In the genomic region with DNA sequence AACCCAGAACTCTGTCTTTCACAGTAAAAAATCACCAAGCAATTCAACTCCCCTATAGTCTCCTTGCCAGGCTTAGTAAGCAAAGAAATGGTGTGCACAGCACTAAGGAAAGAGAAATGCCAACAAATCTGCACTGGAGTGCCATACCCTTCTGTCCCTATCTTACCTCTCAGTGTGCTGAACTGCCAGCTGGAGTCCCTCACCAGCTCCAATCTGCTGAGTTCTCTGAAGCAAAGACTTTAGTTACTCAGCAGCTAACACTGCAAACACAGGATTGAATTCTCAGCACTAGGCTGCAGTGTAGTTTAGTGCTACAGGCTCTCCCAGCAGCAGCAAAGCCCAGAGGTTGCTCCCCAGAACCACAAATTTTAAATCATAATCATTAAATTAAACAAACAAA, we compare ENCODE assay signal across 15 mouse cellular contexts.
DNase-seq lines count a peak whose midpoint lies in the region; ATAC-seq lines count a peak whose summit lies in the region.
"Had no signal": no experiment of that assay in that cellular context is flagged by ENCODE, and none has a peak within 500 bp of the region (broad histone marks: within the 10 kb centered on the region; RNA-seq: fewer than 3 reads in every experiment).

No protein-coding gene starts in this region.

- H3K27me3 ChIP-seq in forebrain, embryonic 14.5 days (replicated peaks; ENCODE audit: control insufficient read depth, insufficient read depth, low read length), result no peaks in the 10 kb centered on the region
- no peaks in the 10 kb centered on the region for H3K27me3 ChIP-seq in forebrain, embryonic 11.5 days (ENCODE audit: control insufficient read depth, insufficient read depth, low read length)
- H3K27me3 ChIP-seq in heart, embryonic 12.5 days (replicated peaks), result no peaks in the 10 kb centered on the region

- no peak overlapping the region for H3K27ac ChIP-seq in forebrain, embryonic 14.5 days (ENCODE audit: low read depth, low read length)
- no peak overlapping the region for H3K27ac ChIP-seq in forebrain, embryonic 11.5 days (ENCODE audit: low read depth, low read length)
- H3K27ac ChIP-seq in heart, embryonic 12.5 days (ENCODE audit: poor library complexity, severe bottlenecking), result peak overlapping the region; percentile 31; the same call in 1 of the 2 replicates
- H3K27ac ChIP-seq: midbrain, embryonic 10.5 days had no signal

- DNase-seq in forebrain, embryonic 14.5 days (ENCODE audit: low spot score), result peak; percentile 54
- DNase-seq in forebrain, embryonic 11.5 days (ENCODE audit: low spot score), result no peak
- DNase-seq in heart, adult 8-10 months (ENCODE audit: low spot score), result no peak
- DNase-seq in layer of hippocampus, adult 9-11 months, result peak; percentile 37
- no peak for DNase-seq in layer of hippocampus, postnatal 25 days (ENCODE audit: extremely low spot score in 1 of 2, low spot score in 1 of 2)
- DNase-seq in telencephalon, adult 2 months (ENCODE audit: low read depth, low spot score), result peak; percentile 39
- DNase-seq: adrenal gland, postnatal 14 days; cerebellum, adult 9-11 months; kidney, adult 8-10 months; lung, adult 18-20 months; lung, postnatal 36 days; right cerebral cortex, adult 18-20 months had no signal

- ATAC-seq in forebrain, embryonic 14.5 days, result no peak
- no peak for ATAC-seq in forebrain, embryonic 11.5 days (replicated peaks; ENCODE audit: low FRiP score)
- no peak for ATAC-seq in heart, embryonic 12.5 days (ENCODE audit: insufficient number of reproducible peaks, low FRiP score)

- no peak overlapping the region for H3K4me2 ChIP-seq in forebrain, embryonic 14.5 days (ENCODE audit: low read length)
- H3K4me2 ChIP-seq in forebrain, embryonic 11.5 days (ENCODE audit: low read depth, low read length, severe bottlenecking), result no peak overlapping the region
- H3K4me2 ChIP-seq in heart, embryonic 12.5 days, result no peak overlapping the region

- no peak overlapping the region for H3K9ac ChIP-seq in forebrain, embryonic 14.5 days (ENCODE audit: low read length)
- no peak overlapping the region for H3K9ac ChIP-seq in forebrain, embryonic 11.5 days (ENCODE audit: low read length)
- H3K9ac ChIP-seq in heart, embryonic 12.5 days, result no peak overlapping the region

- no peak overlapping the region for H3K4me3 ChIP-seq in forebrain, embryonic 14.5 days (ENCODE audit: low read depth, low read length)
- H3K4me3 ChIP-seq in forebrain, embryonic 11.5 days (ENCODE audit: low read depth, low read length), result no peak overlapping the region
- no peak overlapping the region for H3K4me3 ChIP-seq in heart, embryonic 12.5 days
- H3K4me3 ChIP-seq: erythroblast, embryonic 14.5 days; midbrain, embryonic 10.5 days had no signal

- H3K4me1 ChIP-seq in forebrain, embryonic 14.5 days (ENCODE audit: control insufficient read depth, insufficient read depth, low read length), result peaks cover 5% of the 10 kb centered on the region; the same call in 1 of the 2 replicates
- H3K4me1 ChIP-seq in forebrain, embryonic 11.5 days (replicated peaks; ENCODE audit: control insufficient read depth, insufficient read depth, low read length), result no peaks in the 10 kb centered on the region
- peaks cover 43% of the 10 kb centered on the region for H3K4me1 ChIP-seq in heart, embryonic 12.5 days (replicated peaks)

- H3K9me3 ChIP-seq in forebrain, embryonic 14.5 days (replicated peaks; ENCODE audit: control insufficient read depth, low read length), result no peaks in the 10 kb centered on the region
- no peaks in the 10 kb centered on the region for H3K9me3 ChIP-seq in forebrain, embryonic 11.5 days (ENCODE audit: control insufficient read depth, low read length)
- no peaks in the 10 kb centered on the region for H3K9me3 ChIP-seq in heart, embryonic 12.5 days (replicated peaks)
- H3K9me3 ChIP-seq: midbrain, embryonic 10.5 days had no signal

- H3K36me3 ChIP-seq in forebrain, embryonic 14.5 days (ENCODE audit: control insufficient read depth, insufficient read depth, low read length), result no peaks in the 10 kb centered on the region
- no peaks in the 10 kb centered on the region for H3K36me3 ChIP-seq in forebrain, embryonic 11.5 days (ENCODE audit: control insufficient read depth, insufficient read depth, low read length)
- no peaks in the 10 kb centered on the region for H3K36me3 ChIP-seq in heart, embryonic 12.5 days
- H3K36me3 ChIP-seq: midbrain, embryonic 10.5 days had no signal

Comparison
In these comparisons a context has a peak if more than half of its experiments do, and no peak if none do; other contexts are left out.
1. DNase-seq: peak in forebrain, embryonic 14.5 days (single experiment), layer of hippocampus, adult 9-11 months (single experiment) and telencephalon, adult 2 months (single experiment); none in forebrain, embryonic 11.5 days (single experiment), heart, adult 8-10 months (single experiment) and layer of hippocampus, postnatal 25 days (0 of 2).